Mouse (Mus musculus): ENCODE data around the gene Nudt4. TPM values are rescaled to one million over a fixed set of nuclear protein-coding genes. Genes with fewer than 3 reads are reported as not detected.

Gene Nudt4
- polyA plus RNA-seq, 1 experiment, result 133 TPM

- Histone ChIP-seq H3K4me1 (ENCODE audit: control insufficient read depth, insufficient read depth, low read length) (no peaks in the 10 kb centered on the region), H3K9ac (ENCODE audit: low read depth, poor library complexity, severe bottlenecking) (no peak overlapping the region), H3K36me3 (ENCODE audit: control insufficient read depth, insufficient read depth, low read length, poor library complexity, severe bottlenecking) (no peaks in the 10 kb centered on the region), H3K27me3 (ENCODE audit: control insufficient read depth, insufficient read depth, low read length, poor library complexity, severe bottlenecking) (no peaks in the 10 kb centered on the region), H3K9me3 (replicated peaks; ENCODE audit: control insufficient read depth, insufficient read depth, low read length, poor library complexity, severe bottlenecking) (no peaks in the 10 kb centered on the region), H3K27ac (ENCODE audit: insufficient read depth, low read length) (no peak overlapping the region), H3K4me3 (ENCODE audit: low read depth, low read length) (no peak overlapping the region)
- TF ChIP-seq EP300 (IDR thresholded peaks at IDR 0.05; ENCODE audit: insufficient read depth, low read depth, low read length) (no peak), POLR2A (IDR thresholded peaks at IDR 0.05; ENCODE audit: insufficient read depth, low read length) (no peak), CTCF (IDR thresholded peaks at IDR 0.05; ENCODE audit: low read depth, low read length) (no peak)
Observed at GRCm38 (mm10) chr10:95574994-95575393, 11.0 kb upstream of the Nudt4 start.

- peaks cover 5% of the 10 kb centered on the region for H3K4me1 ChIP-seq (ENCODE audit: control insufficient read depth, insufficient read depth, low read length)
- no peak overlapping the region for H3K27ac ChIP-seq (ENCODE audit: insufficient read depth, low read length)
- TF ChIP-seq EP300 (IDR thresholded peaks at IDR 0.05; ENCODE audit: insufficient read depth, low read depth, low read length) (no peak), CTCF (IDR thresholded peaks at IDR 0.05; ENCODE audit: low read depth, low read length) (no peak), POLR2A (IDR thresholded peaks at IDR 0.05; ENCODE audit: insufficient read depth, low read length) (no peak)
- no peak overlapping the region for H3K9ac ChIP-seq (ENCODE audit: low read depth, poor library complexity, severe bottlenecking)
- no peaks in the 10 kb centered on the region for H3K36me3 ChIP-seq (ENCODE audit: control insufficient read depth, insufficient read depth, low read length, poor library complexity, severe bottlenecking)
- H3K4me3 ChIP-seq (ENCODE audit: low read depth, low read length), result no peak overlapping the region
- H3K9me3 ChIP-seq (replicated peaks; ENCODE audit: control insufficient read depth, insufficient read depth, low read length, poor library complexity, severe bottlenecking), result no peaks in the 10 kb centered on the region
- no peaks in the 10 kb centered on the region for H3K27me3 ChIP-seq (ENCODE audit: control insufficient read depth, insufficient read depth, low read length, poor library complexity, severe bottlenecking)
Observed at GRCm38 (mm10) chr10:95569441-95569840, 5.5 kb upstream of the Nudt4 start.

GRCm38 (mm10) chr10:95568016-95568415 is 4.1 kb upstream of the Nudt4 start:
- peaks cover 5% of the 10 kb centered on the region for H3K4me1 ChIP-seq (ENCODE audit: control insufficient read depth, insufficient read depth, low read length)
- H3K27me3 ChIP-seq (ENCODE audit: control insufficient read depth, insufficient read depth, low read length, poor library complexity, severe bottlenecking), result no peaks in the 10 kb centered on the region
- no peaks in the 10 kb centered on the region for H3K36me3 ChIP-seq (ENCODE audit: control insufficient read depth, insufficient read depth, low read length, poor library complexity, severe bottlenecking)
- TF ChIP-seq CTCF (IDR thresholded peaks at IDR 0.05; ENCODE audit: low read depth, low read length) (no peak), EP300 (IDR thresholded peaks at IDR 0.05; ENCODE audit: insufficient read depth, low read depth, low read length) (no peak)
- H3K9ac ChIP-seq (ENCODE audit: low read depth, poor library complexity, severe bottlenecking), result no peak overlapping the region
- H3K4me3 ChIP-seq (ENCODE audit: low read depth, low read length), result no peak overlapping the region
- no peaks in the 10 kb centered on the region for H3K9me3 ChIP-seq (replicated peaks; ENCODE audit: control insufficient read depth, insufficient read depth, low read length, poor library complexity, severe bottlenecking)
- H3K27ac ChIP-seq (ENCODE audit: insufficient read depth, low read length), result no peak overlapping the region

- H3K9ac ChIP-seq (ENCODE audit: low read depth, poor library complexity, severe bottlenecking), result no peak overlapping the region
- peaks cover 5% of the 10 kb centered on the region for H3K4me1 ChIP-seq (ENCODE audit: control insufficient read depth, insufficient read depth, low read length)
- H3K9me3 ChIP-seq (replicated peaks; ENCODE audit: control insufficient read depth, insufficient read depth, low read length, poor library complexity, severe bottlenecking), result no peaks in the 10 kb centered on the region
- no peaks in the 10 kb centered on the region for H3K27me3 ChIP-seq (ENCODE audit: control insufficient read depth, insufficient read depth, low read length, poor library complexity, severe bottlenecking)
- no peak overlapping the region for H3K27ac ChIP-seq (ENCODE audit: insufficient read depth, low read length)
- no peak overlapping the region for H3K4me3 ChIP-seq (ENCODE audit: low read depth, low read length)
- TF ChIP-seq CTCF (IDR thresholded peaks at IDR 0.05; ENCODE audit: low read depth, low read length), result no peak
- no peak for TF ChIP-seq EP300 (IDR thresholded peaks at IDR 0.05; ENCODE audit: insufficient read depth, low read depth, low read length)
- no peak for TF ChIP-seq POLR2A (IDR thresholded peaks at IDR 0.05; ENCODE audit: insufficient read depth, low read length)
- H3K36me3 ChIP-seq (ENCODE audit: control insufficient read depth, insufficient read depth, low read length, poor library complexity, severe bottlenecking), result no peaks in the 10 kb centered on the region
Observed at GRCm38 (mm10) chr10:95567550-95567949, 3.6 kb upstream of the Nudt4 start.

GRCm38 (mm10) chr10:95566786-95567185 is 2.8 kb upstream of the Nudt4 start:
- no peaks in the 10 kb centered on the region for H3K27me3 ChIP-seq (ENCODE audit: control insufficient read depth, insufficient read depth, low read length, poor library complexity, severe bottlenecking)
- H3K9me3 ChIP-seq (replicated peaks; ENCODE audit: control insufficient read depth, insufficient read depth, low read length, poor library complexity, severe bottlenecking), result no peaks in the 10 kb centered on the region
- H3K36me3 ChIP-seq (ENCODE audit: control insufficient read depth, insufficient read depth, low read length, poor library complexity, severe bottlenecking), result no peaks in the 10 kb centered on the region
- H3K4me3 ChIP-seq (ENCODE audit: low read depth, low read length), result no peak overlapping the region
- no peak overlapping the region for H3K9ac ChIP-seq (ENCODE audit: low read depth, poor library complexity, severe bottlenecking)
- peak overlapping the region; percentile 33; the same call in 1 of the 2 replicates for H3K27ac ChIP-seq (ENCODE audit: insufficient read depth, low read length)
- TF ChIP-seq POLR2A (IDR thresholded peaks at IDR 0.05; ENCODE audit: insufficient read depth, low read length) (no peak), CTCF (IDR thresholded peaks at IDR 0.05; ENCODE audit: low read depth, low read length) (no peak), EP300 (IDR thresholded peaks at IDR 0.05; ENCODE audit: insufficient read depth, low read depth, low read length) (no peak)
- peaks cover 5% of the 10 kb centered on the region for H3K4me1 ChIP-seq (ENCODE audit: control insufficient read depth, insufficient read depth, low read length)

- no peaks in the 10 kb centered on the region for H3K27me3 ChIP-seq (ENCODE audit: control insufficient read depth, insufficient read depth, low read length, poor library complexity, severe bottlenecking)
- 0 out of 2 replicates have a peak overlapping the region, but pooled peaks have one; percentile 28 for H3K9ac ChIP-seq (ENCODE audit: low read depth, poor library complexity, severe bottlenecking)
- TF ChIP-seq CTCF (IDR thresholded peaks at IDR 0.05; ENCODE audit: low read depth, low read length), result no peak
- TF ChIP-seq EP300 (IDR thresholded peaks at IDR 0.05; ENCODE audit: insufficient read depth, low read depth, low read length), result peak; percentile 67; the same call in 1 of the 2 replicates
- TF ChIP-seq POLR2A (IDR thresholded peaks at IDR 0.05; ENCODE audit: insufficient read depth, low read length), result no peak
- H3K9me3 ChIP-seq (replicated peaks; ENCODE audit: control insufficient read depth, insufficient read depth, low read length, poor library complexity, severe bottlenecking), result no peaks in the 10 kb centered on the region
- H3K27ac ChIP-seq (ENCODE audit: insufficient read depth, low read length), result peak overlapping the region; percentile 91
- peaks cover 5% of the 10 kb centered on the region for H3K4me1 ChIP-seq (ENCODE audit: control insufficient read depth, insufficient read depth, low read length)
- H3K36me3 ChIP-seq (ENCODE audit: control insufficient read depth, insufficient read depth, low read length, poor library complexity, severe bottlenecking), result peaks cover 3% of the 10 kb centered on the region; the same call in 1 of the 2 replicates
- H3K4me3 ChIP-seq (ENCODE audit: low read depth, low read length), result no peak overlapping the region
Observed at GRCm38 (mm10) chr10:95565156-95565854, 1.4 kb upstream of the Nudt4 start.

Data from ES-Bruce4 (cell line).